Mouse (Mus musculus) embryo, embryonic 11 days (tissue): Measurements from ENCODE around the gene Ifng.
"Not testable (repeated sequence)": the region's sequence is repeated elsewhere in the genome, so short reads cannot be mapped to it uniquely, and the experiment has no call there.

Experiments
- DNase-seq: peaks from one replicate; pipeline ENCODE4 v3.0.0-alpha.2; 2015

The Ifng gene

DNA sequence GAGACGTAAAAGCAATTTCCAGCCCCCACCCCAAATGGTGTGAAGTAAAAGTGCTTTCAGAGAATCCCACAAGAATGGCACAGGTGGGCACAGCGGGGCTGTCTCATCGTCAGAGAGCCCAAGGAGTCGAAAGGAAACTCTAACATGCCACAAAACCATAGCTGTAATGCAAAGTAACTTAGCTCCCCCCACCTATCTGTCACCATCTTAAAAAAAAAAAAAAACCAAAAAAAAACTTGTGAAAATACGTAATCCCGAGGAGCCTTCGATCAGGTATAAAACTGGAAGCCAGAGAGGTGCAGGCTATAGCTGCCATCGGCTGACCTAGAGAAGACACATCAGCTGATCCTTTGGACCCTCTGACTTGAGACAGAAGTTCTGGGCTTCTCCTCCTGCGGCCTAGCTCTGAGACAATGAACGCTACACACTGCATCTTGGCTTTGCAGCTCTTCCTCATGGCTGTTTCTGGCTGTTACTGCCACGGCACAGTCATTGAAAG, at the start of gene Ifng:
TSS of gene Ifng (plus strand) at position 305 of the 499 bp plus-strand sequence.
- no peak for DNase-seq

DNA sequence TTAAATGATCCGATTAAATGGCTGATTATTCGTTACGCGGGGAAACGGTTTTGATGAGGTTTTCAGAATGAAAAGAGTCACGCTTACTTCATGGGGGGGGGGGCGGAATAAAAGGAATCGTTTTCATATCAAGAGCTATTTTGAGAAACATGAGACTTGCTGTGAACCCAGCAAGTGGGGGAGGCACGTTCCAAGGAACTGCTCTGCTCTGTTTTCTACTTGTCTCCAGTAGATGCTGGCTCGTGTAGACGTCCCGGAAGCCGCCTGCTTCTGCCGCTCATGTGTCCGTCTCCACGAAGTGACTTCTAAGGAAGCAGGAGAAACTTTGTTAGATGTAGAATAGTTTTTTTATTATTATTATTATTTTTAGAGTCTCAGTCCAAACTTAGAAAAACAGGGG, 40.9 kb upstream of the Ifng start:
- DNase-seq = no peak

DNA sequence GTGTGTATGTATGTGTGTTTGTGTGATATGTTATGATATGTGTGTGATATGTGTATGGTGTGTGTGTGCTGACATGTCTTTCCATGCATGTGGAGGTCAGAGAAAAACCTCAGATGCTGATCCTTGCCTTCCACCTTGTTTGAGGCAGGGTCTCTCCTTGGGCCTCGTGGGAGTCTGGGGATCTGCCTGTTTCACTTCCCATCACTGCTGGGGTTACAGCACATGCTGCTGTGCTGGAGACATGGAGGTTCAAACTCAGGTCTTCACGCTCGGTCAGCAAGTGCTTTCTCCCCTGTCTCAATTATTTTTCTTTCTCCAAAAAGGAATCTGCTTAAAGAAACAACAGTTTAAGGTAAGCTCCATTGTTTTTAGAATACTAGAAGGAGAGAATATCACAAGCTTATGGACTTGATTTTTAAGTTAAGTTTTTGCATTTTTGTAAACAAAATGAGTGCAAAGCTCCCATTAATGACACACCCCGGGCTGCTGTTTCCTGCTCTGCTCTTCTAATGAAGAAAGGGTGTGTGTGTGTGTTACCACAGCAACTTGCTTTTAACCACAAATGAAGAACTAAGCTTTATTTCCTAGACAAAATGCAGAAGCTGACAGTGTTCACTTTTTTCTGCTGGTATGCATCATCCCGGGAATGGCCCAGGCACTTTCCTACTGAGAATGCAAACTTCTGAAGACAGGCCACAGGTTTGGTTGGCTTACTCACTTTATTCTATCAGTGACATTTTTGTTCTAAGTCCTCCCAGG, 34.2 kb upstream of the Ifng start:
- no peak for DNase-seq

DNA sequence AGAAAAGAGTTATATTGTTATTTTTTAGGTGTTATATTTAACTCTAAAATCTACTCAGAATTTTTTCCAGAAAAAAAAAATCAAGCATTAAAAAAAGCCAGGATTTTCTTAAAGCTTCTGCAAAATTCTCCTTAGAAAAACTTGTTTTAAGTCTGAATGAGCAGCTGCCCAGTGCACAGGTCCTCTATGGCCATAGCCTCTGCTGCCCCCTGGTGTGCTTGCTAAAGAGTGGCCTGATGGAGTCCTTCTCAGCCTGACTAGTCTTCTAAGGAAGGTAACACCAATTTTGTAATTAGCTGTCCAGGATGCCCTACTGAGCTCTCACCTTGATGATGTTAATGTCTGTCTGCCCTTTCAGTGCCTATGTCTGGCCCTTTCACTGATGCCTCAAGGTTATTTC, 29.5 kb upstream of the Ifng start:
- peak; percentile 10 for DNase-seq

DNA sequence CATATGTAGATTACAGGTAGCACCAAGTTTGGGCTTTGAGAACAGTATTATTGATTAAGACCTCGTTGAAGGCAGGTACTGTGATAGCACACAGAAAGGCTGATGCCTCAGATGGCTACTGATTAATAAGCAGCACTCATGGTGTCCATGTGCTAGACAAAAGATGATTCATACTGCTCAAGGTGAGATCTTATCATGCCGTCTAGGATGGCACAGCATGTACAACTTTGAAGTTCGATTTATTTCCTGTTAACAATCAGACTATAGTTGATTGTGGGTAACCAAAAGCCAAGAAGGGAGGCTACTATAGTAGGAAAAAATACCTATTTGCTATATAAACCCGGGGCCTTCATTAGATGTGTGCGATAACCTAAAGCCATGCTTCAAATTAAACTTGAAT, 28.1 kb upstream of the Ifng start:
- DNase-seq = no peak

DNA sequence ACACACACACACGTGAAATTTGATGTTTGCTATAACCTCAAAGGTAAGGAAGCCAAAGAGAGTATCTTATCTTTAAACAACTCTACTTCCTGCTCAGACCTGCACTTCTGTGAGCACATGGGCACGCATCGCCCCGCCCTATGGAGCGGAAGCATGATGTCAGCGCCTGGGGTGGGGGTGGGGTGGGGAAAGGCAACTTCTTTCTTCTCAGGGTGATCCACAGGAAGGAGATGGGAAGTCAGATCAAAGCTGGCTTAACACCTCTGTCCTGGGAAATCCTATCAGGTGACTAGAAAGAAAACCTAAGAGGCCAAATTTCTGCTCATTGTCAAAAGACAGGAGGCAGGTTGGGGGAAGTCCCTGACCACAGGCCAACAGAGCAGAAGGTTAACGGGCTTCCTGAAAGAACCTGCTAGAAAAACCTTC, 21.8 kb upstream of the Ifng start:
- no peak for DNase-seq

DNA sequence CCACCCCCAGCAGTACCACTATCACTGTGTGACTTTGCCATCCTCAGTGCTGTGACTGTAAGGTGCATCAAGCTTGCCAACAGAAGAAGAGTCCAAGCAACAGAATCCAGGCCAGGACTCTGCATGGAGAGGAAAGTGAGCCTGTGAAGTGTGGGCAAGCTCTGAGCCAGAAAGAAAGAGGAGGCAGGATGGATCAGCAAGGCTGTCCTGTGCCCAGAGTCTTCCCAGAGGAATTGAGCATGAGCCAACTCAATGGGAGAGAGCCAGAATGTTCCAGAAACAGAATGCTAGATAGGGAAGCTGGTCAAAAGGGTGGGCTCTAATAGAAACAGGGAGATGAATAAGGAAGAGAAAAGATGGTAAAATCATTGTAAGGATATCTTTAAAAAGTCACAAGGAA, 19.9 kb upstream of the Ifng start:
- no peak for DNase-seq

DNA sequence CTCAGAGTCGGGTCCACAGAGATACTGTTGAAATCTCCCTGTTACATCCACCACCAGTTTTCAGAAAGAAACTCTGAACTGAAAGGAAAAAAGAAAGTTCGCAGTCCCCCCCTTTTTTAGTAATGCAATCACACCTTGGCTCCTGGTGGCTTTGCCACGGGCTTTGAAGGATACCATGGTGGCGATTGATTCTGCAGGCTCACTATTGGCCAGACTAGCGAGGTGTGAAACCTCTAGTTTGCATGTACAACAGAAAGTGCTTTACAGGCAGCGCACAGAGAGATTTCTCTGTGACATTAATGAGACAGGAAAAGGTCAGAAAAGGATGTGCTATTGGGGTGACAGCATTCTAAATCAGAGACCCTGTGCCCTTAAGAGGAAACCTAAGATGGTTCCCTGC, 5.3 kb upstream of the Ifng start:
- DNase-seq = no peak

DNA sequence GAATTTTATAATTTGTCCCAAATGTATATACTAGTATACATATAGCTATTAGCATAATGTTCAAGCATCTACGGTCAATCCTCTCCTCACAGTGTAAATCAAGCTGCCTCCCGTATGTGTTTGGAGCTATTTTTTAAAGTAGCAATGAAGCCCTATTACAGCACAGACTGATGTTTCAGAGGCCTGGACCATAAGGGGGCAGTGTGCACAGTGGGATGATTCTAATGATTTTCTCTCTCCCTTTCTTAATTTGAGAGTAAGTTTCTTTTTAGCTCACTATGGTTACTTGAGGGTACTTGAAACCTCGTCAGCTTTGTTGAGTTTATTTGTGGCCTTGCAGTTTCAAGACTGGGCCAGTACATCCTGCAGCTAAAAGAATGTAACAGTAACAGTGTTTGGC, 1.1 kb downstream of the Ifng start:
- DNase-seq = no peak

DNA sequence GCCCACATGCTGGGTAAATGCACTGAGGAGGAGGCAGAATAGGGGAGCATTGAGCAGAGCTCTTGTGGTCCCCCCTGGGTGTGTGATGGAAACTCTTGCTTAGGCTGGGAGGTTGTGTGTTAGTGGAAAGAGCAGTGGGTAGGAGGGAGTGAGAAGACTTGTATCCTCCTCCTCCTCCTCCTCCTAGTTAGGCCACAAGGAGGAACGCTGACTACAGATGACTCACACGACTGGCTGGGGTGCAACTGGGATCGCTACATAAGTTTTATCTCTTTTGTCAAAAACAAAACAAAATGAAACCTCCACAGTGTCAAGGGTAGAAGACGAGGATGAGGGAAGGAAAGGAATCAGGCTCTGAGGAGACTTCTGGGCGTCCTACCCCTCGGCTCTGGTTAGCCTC, 2.2 kb downstream of the Ifng start:
- DNase-seq = no peak

DNA sequence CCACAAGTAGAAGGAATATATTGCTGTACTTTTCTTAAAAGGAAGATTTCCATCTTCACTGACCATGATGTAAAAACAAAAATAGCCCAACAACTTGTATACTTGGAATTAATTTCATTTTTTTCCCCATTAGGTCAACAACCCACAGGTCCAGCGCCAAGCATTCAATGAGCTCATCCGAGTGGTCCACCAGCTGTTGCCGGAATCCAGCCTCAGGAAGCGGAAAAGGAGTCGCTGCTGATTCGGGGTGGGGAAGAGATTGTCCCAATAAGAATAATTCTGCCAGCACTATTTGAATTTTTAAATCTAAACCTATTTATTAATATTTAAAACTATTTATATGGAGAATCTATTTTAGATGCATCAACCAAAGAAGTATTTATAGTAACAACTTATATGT, 4.2 kb downstream of the Ifng start:
- no peak for DNase-seq

DNA sequence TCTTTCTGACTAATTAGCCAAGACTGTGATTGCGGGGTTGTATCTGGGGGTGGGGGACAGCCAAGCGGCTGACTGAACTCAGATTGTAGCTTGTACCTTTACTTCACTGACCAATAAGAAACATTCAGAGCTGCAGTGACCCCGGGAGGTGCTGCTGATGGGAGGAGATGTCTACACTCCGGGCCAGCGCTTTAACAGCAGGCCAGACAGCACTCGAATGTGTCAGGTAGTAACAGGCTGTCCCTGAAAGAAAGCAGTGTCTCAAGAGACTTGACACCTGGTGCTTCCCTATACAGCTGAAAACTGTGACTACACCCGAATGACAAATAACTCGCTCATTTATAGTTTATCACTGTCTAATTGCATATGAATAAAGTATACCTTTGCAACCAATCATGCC, 4.7 kb downstream of the Ifng start:
- no peak for DNase-seq

DNA sequence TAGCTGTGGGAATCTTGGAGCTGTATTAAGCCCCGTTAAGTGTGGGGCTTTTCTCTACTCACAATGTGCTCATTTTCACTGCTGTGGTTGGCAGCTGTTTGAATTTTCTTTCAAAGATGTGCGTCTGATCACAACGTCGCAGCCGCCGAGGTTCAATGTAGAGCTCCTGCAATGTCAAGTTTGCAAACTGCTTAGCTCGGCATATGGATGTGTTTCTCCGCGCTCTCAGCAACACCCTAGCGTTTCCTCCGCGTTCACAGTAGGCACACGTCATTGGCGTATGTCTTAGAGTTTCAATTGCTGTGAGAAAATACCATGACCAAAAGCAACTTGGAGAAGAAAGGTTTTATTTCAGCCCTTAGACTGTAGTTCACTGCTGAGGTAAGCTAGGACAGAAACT, 5.1 kb downstream of the Ifng start:
- no peak for DNase-seq

DNA sequence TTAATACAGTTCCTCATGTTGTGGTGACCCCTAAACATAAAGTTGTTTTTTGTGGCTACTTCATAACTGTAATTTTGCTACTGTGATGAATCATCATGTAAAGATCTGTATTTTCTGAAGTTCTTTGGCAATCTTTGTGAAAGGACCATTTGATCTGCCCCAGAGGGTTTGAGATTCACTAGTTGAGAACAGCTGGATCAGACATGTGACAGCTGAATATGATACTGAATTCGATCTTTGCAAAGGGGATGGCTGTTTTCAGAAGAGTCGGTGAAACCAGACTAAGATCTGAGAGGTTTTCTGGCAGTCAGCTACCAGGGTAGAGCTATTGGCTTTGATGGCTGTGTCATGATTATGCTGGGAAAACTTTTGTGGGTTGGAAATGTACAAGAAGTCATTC, 10.9 kb downstream of the Ifng start:
- no peak for DNase-seq

DNA sequence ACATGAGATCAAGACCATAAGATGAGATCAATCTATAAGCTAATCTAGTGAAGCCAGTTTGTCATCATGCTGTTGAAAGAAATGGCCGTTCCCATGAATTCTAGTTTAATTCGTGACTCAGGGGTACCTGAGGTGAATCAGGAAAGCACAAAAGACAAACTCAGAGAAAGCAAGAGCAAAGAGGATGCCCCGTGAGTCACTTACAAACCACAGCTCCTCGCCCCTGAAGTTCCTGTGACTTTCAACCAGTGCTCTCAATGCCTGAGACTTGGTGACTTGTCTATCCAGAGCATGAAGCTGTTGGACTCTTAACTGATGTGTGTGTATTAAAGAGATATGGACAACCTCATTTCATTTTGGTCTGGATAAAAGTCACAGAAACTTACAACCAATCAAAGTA, 17.9 kb downstream of the Ifng start:
- no peak for DNase-seq

DNA sequence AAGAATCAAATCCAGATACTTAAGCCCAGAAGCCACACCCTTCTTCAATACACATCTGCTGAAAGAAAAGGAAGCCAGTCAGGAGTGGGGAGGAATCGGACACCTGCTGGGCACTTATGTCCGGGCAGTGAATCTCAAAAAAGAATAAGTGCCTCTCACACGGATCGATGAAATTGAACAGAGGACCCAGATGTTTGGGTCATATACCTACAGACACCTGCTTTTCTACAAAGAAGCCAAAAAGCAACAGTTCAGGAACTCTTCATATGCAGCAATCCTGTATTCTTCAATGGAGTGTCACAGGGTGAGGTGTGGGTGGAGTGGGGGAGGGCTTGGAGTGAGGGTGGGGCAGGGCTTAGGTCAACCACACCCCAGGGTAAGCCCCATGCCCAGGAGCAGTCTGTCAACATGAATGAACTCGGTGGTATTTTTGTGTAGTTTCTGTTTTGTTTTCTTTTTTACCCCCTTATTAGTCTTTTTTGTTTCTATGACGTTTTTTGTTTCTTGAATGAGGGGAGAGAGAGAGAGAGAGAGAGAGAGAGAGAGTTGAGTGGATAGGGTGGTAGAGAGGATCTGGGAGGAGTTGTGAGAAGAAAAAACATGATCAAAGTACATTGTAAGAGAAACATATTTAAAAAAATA, 20.4 kb downstream of the Ifng start:
- no peak for DNase-seq

DNA sequence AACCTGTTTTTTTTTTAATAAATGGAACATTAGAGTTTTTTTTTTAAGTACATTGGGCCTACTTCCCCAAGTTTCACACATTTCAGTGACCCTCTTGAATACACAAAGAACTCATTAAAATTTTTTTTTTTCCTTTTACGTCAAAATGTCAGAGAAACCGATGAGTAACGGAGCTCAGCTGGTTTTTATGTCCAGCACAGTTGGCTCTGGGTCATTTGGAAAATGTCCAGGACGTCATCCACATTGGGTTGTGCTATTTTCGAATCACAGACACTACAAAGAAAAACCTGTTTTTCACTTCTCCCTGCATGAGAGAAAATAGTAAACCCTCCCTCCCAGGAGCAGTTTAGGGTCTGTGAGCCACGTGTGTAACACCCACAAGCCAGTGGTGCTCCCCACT, 25.6 kb downstream of the Ifng start:
- no peak for DNase-seq

DNA sequence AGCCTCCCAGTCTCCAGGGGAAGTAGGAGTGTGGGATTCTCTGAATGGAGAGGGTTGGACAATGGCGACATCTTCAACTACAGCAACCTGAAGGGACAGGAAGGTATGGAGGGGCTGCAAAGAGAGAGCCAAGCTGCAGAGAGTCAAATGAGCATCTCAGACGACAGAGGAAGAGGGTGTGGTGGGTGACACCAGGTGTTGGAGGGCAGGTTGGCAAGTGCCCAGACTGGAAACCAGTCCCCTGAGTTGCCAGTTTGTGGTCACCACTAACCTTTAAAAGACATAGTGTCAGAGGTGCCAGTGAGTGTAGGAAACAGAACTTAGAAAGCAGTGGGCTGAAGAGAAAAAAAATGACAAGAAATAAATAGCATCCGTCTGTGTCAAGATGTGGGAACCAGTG, 28.2 kb downstream of the Ifng start:
- no peak for DNase-seq

DNA sequence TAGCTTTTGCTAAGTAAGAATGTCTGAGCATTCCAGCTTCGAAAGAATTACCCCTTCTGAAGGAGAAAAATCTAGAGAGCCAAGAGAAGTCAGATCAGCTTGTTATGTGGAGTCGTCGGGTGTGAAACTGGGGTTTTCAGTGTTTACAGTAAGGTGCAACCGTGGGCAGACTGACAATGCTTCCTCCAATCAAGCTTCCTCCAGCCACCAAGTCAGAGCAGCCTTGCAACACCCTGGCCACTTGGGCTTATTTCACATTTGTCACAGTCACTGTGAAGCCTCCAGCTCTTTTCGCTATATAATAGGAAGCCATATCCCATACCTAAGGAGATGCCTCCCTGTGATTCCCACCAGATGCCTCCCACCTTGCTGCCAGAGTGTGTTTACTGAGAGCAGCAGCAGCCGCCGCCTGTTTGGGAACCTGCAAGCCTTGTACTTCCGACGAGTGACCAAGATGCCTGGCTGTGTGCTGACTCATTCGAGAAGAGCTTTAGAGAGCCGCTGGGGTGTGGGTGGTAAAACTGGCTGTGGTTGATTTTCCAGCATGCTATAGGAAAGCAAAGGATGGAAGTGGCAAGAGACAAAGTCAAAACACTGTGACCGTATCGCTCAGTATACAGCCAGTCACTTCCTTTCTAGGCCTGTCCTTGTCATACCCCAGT, 29.6 kb downstream of the Ifng start:
- DNase-seq = no peak

DNA sequence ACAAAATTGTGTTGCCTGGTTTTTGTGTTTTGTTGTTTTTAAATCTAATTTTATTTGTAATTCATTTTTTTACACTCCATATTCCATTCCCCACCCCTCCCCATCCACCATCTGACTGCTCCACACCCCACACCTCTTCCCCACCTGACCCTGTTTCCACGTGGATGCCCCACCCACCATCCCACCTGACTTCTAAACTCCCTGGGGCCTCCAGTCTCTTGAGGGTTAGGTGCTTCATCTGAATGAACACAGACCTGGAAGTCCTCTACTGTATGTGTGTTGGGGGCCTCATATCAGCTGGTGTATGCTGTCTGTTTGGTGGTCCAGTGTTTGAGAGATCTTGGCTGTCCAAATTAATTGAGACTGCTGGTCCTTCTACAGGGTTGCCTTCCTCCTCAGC, 32.0 kb downstream of the Ifng start:
- not testable (repeated sequence) for DNase-seq

DNA sequence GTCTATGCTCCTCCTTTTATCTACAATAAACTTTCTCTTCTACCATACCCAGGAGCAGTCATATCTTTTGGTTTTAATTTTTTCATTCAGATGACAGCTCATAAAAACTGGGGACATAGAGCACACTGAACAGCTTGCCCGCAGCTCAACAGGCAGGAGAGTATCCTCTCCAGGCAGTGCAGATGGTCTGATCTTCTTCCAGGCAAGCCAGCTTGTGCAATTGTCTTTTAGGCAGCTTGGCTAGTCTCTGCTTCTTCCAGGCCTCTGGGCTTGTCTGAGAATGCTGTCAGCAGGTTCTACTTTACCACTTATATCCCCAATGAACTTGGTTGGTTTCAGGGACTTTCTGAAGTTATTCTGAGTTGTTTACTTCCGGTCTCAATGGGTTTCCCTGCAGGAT, 35.9 kb downstream of the Ifng start:
- DNase-seq = no peak

DNA sequence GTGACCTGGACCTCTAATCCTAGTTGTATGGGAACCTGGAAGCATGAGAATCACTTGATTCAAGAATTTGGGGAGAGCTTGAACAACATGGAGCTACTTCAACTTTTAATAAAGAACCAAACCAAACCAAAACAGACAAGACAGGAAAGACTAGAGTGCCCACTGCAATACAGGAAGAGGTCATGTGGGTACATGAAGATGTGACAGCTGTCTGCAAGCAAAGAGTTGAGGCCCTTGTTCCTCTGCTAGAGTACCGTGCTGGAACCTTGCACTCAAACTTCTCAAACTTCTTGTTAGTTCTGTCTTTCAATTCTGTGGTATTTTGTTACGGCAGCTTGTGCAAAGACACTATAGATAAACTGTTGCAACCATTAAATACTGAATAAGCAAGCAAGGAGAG, 36.5 kb downstream of the Ifng start:
- no peak for DNase-seq

DNA sequence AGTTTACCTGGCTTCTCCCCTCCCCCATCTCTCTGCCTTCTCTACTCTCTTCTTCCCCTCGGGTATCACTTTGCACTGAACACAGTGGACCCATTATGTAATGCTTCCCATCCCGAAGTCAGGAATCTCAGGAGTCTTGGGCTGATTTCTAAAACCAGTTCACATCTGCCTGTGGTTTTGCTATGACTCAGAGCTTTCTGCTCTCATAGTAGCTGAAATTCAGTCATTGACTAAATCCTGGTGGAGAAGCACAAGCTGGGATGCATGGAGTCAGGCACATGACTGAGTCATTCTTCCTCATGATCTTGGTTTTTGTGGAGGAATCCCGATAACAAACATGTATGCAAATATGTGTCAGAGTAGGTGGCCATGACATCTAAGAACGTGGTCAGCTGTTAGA, 38.4 kb downstream of the Ifng start:
- DNase-seq = no peak

DNA sequence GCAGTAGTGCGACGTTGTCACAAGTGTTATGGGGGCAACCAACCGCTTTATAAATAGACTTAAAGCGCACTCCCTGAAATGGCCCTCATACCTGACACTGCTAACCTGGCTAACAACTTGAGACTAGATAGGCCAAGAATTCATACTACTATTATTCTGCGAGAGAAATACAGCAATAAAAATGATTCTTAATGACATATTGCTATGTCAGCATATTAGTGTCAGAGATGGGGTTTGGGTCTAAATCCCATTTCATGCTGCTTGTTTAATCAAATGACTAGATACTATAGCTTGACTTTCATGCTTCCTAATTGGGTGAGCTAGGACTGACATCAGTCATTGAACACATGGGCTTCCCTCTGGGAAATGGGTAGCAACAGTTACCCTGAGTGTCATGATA, 39.3 kb downstream of the Ifng start:
- DNase-seq = no peak
